Mouse (Mus musculus) intestine, embryonic 14.5 days (tissue): Measurements from ENCODE around the gene Pld3. TPM values are rescaled to one million over a fixed set of nuclear protein-coding genes. Genes with fewer than 3 reads are reported as not detected.
"Not testable (repeated sequence)": the region's sequence is repeated elsewhere in the genome, so short reads cannot be mapped to it uniquely, and the experiment has no call there.

ENCODE experiments used
- ATAC-seq: fragments of 200-750 bp; cut with Nextera tagmentation; replicated peaks from 2 replicates; pipeline ENCODE4 v1.8.0; 2017; ENCODE audit warnings: low read depth, moderate number of reproducible peaks, moderate TSS enrichment, moderate library complexity; ENCODE audit not compliant: low FRiP score, low TSS enrichment
- DNase-seq: peaks from one replicate; pipeline ENCODE4 v3.0.0-alpha.2; 2018; ENCODE audit warnings: low spot score
- H3K27ac ChIP-seq: fragments of 300-500 bp; sonication (generic); 2 replicates; pipeline ENCODE4 v1.5.1; 2014; ENCODE audit warnings: low read depth, mild to moderate bottlenecking, control low read depth
- H3K27me3 ChIP-seq: fragments of 300-500 bp; sonication (generic); replicated peaks from 2 replicates; pipeline ENCODE4 v1.6.1; 2014; ENCODE audit warnings: low read length, control low read depth; ENCODE audit not compliant: control insufficient read depth, insufficient read depth
- H3K36me3 ChIP-seq: fragments of 300-500 bp; sonication (generic); 2 replicates; pipeline ENCODE4 v1.6.1; 2014; ENCODE audit warnings: low read length, control low read depth; ENCODE audit not compliant: control insufficient read depth, insufficient read depth
- H3K4me1 ChIP-seq: fragments of 300-500 bp; sonication (generic); replicated peaks from 2 replicates; pipeline ENCODE4 v1.6.1; 2014; ENCODE audit warnings: low read length, control low read depth, mixed read lengths; ENCODE audit not compliant: control insufficient read depth, insufficient read depth
- H3K4me2 ChIP-seq: fragments of 300-500 bp; sonication (generic); 2 replicates; pipeline ENCODE4 v1.6.1; 2014; ENCODE audit warnings: low read length
- H3K4me3 ChIP-seq: fragments of 300-500 bp; sonication (generic); 2 replicates; pipeline ENCODE4 v1.5.1; 2014; ENCODE audit warnings: low read depth, low read length, control low read depth, mixed read lengths
- H3K9ac ChIP-seq: fragments of 300-500 bp; sonication (generic); 2 replicates; pipeline ENCODE4 v1.6.1; 2014; ENCODE audit warnings: mild to moderate bottlenecking, low read length
- H3K9me3 ChIP-seq: fragments of 300-500 bp; sonication (generic); 2 replicates; pipeline ENCODE4 v1.6.1; 2016; ENCODE audit warnings: low read length, control low read depth; ENCODE audit not compliant: control insufficient read depth
- WGBS: fragments of 180-500 bp; shearing (Covaris S2); extraction: QIAGEN DNeasy Blood & Tissue Kit; methylation state at CpG from one replicate; pipeline ENCODE4 v1.1.7; 2014; 5-methylcytosine and 5-hydroxymethylcytosine counted together
- polyA plus RNA-seq: library from polyadenylated mRNA; unstranded; fragments of >200 nt; fragmentation: Nextera tagmentation; extraction: Ambion mirVana; gene quantifications from 2 replicates; pipeline ENCODE4 v1.2.1, GENCODE M21; 2014

Pld3 gene
- polyA plus RNA-seq, 1 experiment from 2014 or later = 58.5 TPM

DNA sequence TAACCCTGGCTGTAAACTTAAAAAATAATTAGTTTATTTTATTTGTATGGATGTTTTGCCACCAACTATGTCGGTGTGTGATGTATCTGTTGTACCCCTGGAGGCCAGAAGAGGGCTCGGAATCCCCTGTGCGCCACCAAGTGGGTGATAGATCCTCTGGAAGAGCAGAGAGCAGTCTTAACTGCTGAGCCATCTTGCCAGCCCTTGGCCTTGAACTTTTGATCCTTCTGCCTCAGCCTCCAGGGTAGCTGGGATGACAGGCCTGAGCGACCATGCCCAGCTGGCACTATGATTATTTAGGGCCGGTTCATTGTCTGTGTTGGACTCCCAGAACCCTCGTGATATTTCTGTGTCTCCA is 44.4 kb downstream of the Pld3 start:
- peak; percentile 75 for DNase-seq
- H3K9ac ChIP-seq = peak overlapping the region; percentile 29; the same call in 1 of the 2 replicates
- peak overlapping the region; percentile 68 for H3K4me2 ChIP-seq
- H3K4me3 ChIP-seq = peak overlapping the region; percentile 63
- peak overlapping the region; percentile 99 for H3K27ac ChIP-seq
- no peaks in the 10 kb centered on the region for H3K9me3 ChIP-seq
- no peaks in the 10 kb centered on the region for H3K36me3 ChIP-seq
- WGBS = 18% methylated on average over 6 of the region's 6 CpGs
- H3K27me3 ChIP-seq = no peaks in the 10 kb centered on the region
- peaks cover 11% of the 10 kb centered on the region; the same call in 1 of the 2 replicates for H3K4me1 ChIP-seq
- peak; percentile 52 for ATAC-seq

DNA sequence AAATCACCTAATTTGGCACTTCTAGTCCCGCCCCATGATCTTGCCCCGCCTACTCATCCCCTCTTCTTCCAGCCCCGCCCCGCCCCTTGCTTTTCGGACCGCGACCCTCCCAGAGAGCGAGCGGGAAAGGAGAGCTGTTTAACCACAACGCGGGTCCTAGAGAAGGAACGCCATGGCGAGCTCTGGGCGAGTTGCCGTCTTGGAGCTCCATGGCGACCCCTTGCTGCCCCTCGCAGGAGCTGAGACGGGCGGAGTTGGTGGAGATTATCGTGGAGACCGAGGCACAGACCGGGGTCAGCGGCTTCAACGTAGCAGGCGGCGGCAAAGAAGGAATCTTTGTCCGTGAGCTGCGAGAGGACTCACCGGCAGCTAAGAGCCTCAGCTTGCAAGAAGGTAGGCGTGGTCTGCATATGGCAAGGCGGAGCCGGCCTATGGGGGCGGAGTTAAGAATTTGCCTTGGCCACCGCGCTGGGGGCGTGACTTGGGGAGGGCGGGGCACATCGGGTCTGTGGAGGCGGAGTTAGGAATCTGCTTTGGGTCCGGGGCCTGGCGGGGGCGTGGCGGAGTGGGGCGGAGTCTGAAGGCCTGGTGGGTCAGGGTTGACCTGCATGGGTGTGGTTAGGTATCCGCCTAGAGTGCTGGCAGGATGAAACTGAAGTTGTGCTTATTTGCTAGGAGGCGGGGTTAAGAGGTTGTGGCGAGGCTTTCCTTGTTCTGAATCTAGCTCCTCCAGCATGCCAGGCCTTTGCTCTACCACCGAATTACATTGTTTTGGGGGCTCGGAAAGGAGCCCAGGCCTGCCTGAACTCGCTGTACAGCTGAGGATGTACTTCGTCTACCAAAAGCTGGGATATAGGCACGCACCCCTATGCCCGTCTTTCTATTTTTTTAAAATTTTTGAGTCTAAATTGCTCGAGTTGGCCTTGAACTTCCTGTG is 45.0 kb downstream of the Pld3 start:
- peaks cover 11% of the 10 kb centered on the region; the same call in 1 of the 2 replicates for H3K4me1 ChIP-seq
- 1% methylated on average over 54 of the region's 54 CpGs for WGBS

DNA sequence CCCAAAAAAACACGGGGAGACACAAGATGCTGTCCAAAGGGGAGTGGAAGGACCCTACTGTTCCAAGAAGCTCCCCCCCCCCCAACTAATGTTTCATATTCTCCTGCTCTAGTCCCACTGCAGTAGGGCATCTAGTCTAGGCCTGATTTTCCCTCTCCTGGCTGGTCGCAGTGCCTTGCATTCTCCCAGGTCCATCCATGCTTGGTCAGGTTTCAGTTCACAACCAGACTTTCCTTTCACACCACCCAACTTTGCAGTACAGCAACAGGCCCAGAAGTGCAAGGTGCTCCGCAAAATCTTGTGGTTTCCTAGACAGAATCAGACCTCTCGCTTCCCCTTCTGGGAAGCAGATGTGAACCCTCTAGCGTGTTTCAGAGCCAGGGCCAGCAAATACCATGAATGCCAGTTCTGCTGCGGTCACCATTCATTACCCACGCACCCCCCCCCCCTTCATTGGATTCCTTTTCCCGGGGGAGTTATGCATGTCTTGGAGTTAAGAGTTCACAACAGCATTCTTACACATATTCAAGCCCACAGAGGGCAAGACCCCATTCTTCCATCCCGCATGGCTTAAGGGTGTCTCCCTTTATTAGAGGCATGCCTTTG is 46.1 kb downstream of the Pld3 start:
- H3K27ac ChIP-seq = peak overlapping the region; percentile 99
- DNase-seq (no peak), ATAC-seq (no peak)
- H3K4me3 ChIP-seq = peak overlapping the region; percentile 63
- H3K4me1 ChIP-seq = peaks cover 11% of the 10 kb centered on the region; the same call in 1 of the 2 replicates
- WGBS = 36% methylated on average over 9 of the region's 9 CpGs
- H3K4me2 ChIP-seq = peak overlapping the region; percentile 68
- H3K36me3 ChIP-seq = no peaks in the 10 kb centered on the region
- H3K9ac ChIP-seq = peak overlapping the region; percentile 75
- no peaks in the 10 kb centered on the region for H3K9me3 ChIP-seq
- H3K27me3 ChIP-seq = no peaks in the 10 kb centered on the region

More for the DNA sequence above, 45.0 kb downstream of the Pld3 start:
- H3K4me3 ChIP-seq = peak overlapping the region; percentile 63
- DNase-seq = peak; percentile 100
- H3K4me2 ChIP-seq = peak overlapping the region; percentile 68
- H3K9ac ChIP-seq = peak overlapping the region; percentile 75
- no peaks in the 10 kb centered on the region for H3K9me3 ChIP-seq
- no peaks in the 10 kb centered on the region for H3K36me3 ChIP-seq
- peak overlapping the region; percentile 99 for H3K27ac ChIP-seq
- peak; percentile 92 for ATAC-seq
- H3K27me3 ChIP-seq = no peaks in the 10 kb centered on the region

DNA sequence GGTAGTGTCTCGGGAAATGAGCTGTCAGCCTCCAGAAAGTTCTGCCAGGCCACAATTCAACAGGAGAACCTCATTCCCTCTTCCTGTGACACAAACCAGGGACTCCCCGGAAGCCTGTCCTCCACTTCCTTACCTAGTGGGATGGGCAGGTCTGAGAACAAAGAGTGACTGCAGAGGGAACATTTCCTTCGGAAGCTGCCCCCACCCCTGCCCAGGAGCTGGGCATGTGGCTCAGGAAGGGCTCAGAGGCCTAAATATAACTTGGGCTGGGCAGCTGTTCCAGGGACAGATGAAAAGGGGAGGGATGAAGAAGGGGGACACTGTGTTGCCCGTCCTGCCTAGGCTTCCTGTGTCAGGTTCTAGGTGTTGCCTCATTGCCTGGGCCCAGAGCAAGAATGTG is 51.4 kb downstream of the Pld3 start:
- 46% methylated on average over 4 of the region's 4 CpGs for WGBS
- H3K27me3 ChIP-seq = no peaks in the 10 kb centered on the region
- no peak overlapping the region for H3K9ac ChIP-seq
- no peaks in the 10 kb centered on the region for H3K9me3 ChIP-seq
- no peak for ATAC-seq
- no peaks in the 10 kb centered on the region for H3K36me3 ChIP-seq
- peak overlapping the region; percentile 41; the same call in 1 of the 2 replicates for H3K27ac ChIP-seq
- no peak overlapping the region for H3K4me3 ChIP-seq
- H3K4me2 ChIP-seq = no peak overlapping the region
- DNase-seq = no peak
- 0 out of 2 replicates have a peak, but pooled peaks cover 2% of the 10 kb centered on the region for H3K4me1 ChIP-seq

DNA sequence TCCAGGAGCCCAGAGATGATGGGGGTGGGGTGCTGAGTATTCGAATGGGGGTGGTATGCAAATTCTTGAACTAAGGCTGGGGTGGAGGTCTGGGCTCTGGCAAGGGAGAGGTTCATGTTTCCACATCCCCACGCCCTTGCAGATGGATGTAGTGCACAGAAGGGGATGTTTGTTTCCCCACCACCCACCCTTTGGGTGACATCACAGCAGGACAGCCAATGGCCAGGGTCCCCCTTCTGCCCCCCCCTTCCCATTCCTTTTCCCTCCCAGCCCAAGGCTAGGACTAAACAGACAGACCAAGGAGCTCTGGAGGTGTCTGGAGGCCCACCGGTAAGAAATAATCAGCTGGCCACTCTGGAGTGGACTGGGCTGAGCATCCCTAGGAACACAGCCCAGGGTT is 54.0 kb downstream of the Pld3 start, which contains the start of gene Prx:
Gene Prx (plus strand): TSS at position 289 of the 400 bp plus-strand sequence.
- ATAC-seq = no peak
- DNase-seq = no peak
- WGBS = 25% methylated on average over 3 of the region's 3 CpGs

DNA sequence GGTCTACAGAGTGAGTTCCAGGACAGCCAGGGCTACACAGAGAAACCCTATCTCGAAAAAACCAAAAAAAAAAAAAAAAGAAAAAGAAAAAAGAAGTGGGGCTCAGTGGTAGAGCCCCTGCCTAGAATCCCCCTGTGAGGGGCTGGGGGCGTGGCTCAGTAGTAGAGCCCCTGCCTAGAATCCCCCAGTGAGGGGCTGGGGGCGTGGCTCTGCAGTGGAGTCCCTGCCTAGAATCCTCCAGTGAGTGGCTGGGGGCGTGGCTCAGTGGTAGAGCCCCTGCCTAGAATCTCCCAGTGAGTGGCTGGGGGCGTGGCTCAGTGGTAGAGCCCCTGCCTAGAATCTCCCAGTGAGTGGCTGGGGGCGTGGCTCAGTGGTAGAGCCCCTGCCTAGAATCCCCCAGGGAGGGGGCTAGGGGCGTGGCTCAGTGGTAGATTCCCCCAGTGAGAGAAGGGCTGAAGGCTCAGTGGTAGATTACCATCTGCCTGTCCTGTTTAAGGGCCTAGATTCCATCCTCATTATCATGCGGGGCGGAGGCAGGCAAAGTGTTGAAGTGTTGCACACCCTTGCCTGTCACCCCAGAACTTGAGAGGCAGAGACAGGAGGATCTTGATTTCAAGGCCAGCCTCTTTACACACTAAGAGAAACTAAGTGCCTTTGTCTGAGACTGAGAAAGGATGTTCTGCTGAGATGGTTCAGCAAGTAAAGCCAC is 58.2 kb downstream of the Pld3 start:
- H3K9ac ChIP-seq, H3K36me3 ChIP-seq, H3K9me3 ChIP-seq, H3K4me1 ChIP-seq, H3K27me3 ChIP-seq, DNase-seq, H3K4me3 ChIP-seq, H3K27ac ChIP-seq, ATAC-seq, H3K4me2 ChIP-seq: not testable (repeated sequence)
- 90% methylated on average over 9 of the region's 9 CpGs for WGBS

More for the DNA sequence above, 54.0 kb downstream of the Pld3 start, which contains the start of gene Prx:
- no peak within 1 kb of the TSS for H3K4me3 ChIP-seq
- no peaks in the 10 kb centered on the region for H3K9me3 ChIP-seq
- no peak within 1 kb of the TSS for H3K9ac ChIP-seq
- no peak within 1 kb of the TSS for H3K4me2 ChIP-seq
- no peaks in the 10 kb centered on the region for H3K4me1 ChIP-seq
- no peak within 1 kb of the TSS for H3K27ac ChIP-seq
- H3K36me3 ChIP-seq = no peaks in the 10 kb centered on the region
- no peaks in the 10 kb centered on the region for H3K27me3 ChIP-seq

DNA sequence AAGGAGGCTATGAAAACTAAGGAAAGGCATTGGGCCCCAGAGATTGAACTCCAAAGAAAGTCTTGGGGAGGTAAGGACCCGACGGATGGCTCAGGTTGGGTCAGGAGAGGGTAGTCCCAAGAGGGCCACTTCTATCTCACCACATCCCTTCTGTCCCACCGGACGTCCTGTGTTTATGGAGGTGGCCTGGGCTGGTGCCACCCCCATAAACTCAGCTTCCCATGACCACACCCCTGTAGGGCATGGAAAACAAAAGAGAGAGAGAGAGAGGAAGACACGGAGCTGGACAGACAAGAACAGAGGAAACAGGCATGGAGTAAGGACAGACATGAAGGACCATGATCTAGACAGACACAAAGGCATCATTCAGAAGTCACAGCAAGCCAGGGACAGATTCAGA is 59.6 kb downstream of the Pld3 start:
- H3K27ac ChIP-seq = no peak overlapping the region
- H3K4me1 ChIP-seq = peaks cover 8% of the 10 kb centered on the region
- no peaks in the 10 kb centered on the region for H3K27me3 ChIP-seq
- ATAC-seq (no peak), DNase-seq (no peak)
- H3K9me3 ChIP-seq = no peaks in the 10 kb centered on the region
- H3K9ac ChIP-seq = no peak overlapping the region
- no peak overlapping the region for H3K4me3 ChIP-seq
- no peak overlapping the region for H3K4me2 ChIP-seq
- 81% methylated on average over 5 of the region's 5 CpGs for WGBS
- H3K36me3 ChIP-seq = peaks cover 9% of the 10 kb centered on the region

DNA sequence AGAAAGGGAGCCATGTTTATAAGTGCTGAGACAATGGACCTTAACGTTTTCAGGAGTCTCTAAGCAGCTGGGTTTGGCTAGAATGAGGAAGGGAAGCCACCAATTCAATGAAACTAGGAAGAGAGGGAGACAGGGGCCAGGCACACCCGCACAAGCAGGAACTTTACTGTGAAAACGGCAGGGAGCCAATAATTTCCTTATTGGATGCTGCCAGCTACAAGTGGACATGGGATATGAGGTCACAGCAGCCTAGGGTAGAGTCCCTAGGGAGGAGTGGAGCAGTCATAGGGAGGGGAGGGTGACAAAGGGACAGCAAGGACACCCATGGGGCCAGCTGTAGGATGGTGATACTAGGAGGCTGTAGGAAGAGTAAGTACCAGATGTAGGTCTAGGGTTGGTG is 60.0 kb downstream of the Pld3 start:
- 70% methylated on average over 3 of the region's 3 CpGs for WGBS
- H3K9ac ChIP-seq = no peak overlapping the region

More for the DNA sequence above, 60.0 kb downstream of the Pld3 start:
- ATAC-seq (no peak), DNase-seq (no peak)
- H3K27me3 ChIP-seq = no peaks in the 10 kb centered on the region
- H3K36me3 ChIP-seq = peaks cover 9% of the 10 kb centered on the region
- no peak overlapping the region for H3K4me3 ChIP-seq
- no peaks in the 10 kb centered on the region for H3K9me3 ChIP-seq
- no peak overlapping the region for H3K27ac ChIP-seq
- no peak overlapping the region for H3K4me2 ChIP-seq
- H3K4me1 ChIP-seq = peaks cover 12% of the 10 kb centered on the region
